In the genomic region with DNA sequence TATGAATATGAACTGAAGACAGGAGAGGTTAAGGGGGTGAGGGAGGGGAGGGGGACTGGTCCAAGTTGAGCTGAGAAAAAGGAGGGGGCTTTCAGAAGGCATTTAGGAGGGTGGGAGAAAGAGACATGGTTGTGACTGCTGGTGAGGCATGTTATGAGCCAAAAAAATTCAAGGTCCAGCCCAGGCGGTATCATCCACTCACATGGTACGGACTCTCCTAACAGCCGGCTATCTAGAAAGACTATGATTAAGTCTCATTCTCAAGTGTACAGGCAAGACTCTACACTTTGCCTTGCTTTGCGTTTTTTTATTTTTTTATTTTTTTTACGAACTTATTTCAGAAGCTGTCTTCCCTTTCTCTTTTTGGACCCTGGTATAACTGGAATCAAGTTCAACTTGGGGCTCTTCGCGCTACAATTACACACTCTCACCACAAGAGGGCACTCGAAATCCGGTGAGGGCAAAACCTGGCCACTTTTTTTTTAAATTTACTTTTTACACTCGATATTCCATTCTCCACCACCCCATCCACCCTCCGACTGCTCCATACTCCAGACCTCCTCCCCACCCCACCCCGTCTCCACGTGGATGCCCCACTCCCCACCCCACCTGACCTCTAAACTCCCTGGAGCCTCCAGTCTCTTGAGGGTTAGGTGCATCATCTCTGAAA, we compare ENCODE assay signal across 8 mouse cellular contexts.
DNase-seq lines count a peak whose midpoint lies in the region; ATAC-seq and TF ChIP-seq lines count a peak whose summit lies in the region.

No protein-coding gene starts in this region.

- H3K36me3 ChIP-seq in forebrain, postnatal 0 days (ENCODE audit: insufficient read depth): no peaks in the 10 kb centered on the region
- H3K36me3 ChIP-seq in liver, embryonic 14.5 days (replicated peaks; ENCODE audit: control insufficient read depth, insufficient read depth, low read depth): no peaks in the 10 kb centered on the region

- TF ChIP-seq CTCF in forebrain, postnatal 0 days (IDR thresholded peaks at IDR 0.05; ENCODE audit: low read depth): peak; percentile 71
- peak; percentile 66 for TF ChIP-seq CTCF in liver, embryonic 14.5 days (IDR thresholded peaks at IDR 0.05; ENCODE audit: low read depth)

- no peak for ATAC-seq in forebrain, postnatal 0 days
- ATAC-seq in liver, embryonic 14.5 days (ENCODE audit: insufficient read depth): no peak
- ATAC-seq in frontal cortex, adult (ENCODE audit: low TSS enrichment): no peak

- H3K4me2 ChIP-seq in forebrain, postnatal 0 days (ENCODE audit: low read depth): no peak overlapping the region
- no peak overlapping the region for H3K4me2 ChIP-seq in liver, embryonic 14.5 days (ENCODE audit: low read depth)

- H3K27ac ChIP-seq in forebrain, postnatal 0 days (ENCODE audit: low read depth, low read length): no peak overlapping the region
- no peak overlapping the region for H3K27ac ChIP-seq in liver, embryonic 14.5 days

- no peaks in the 10 kb centered on the region for H3K9me3 ChIP-seq in forebrain, postnatal 0 days (ENCODE audit: low read length)
- no peaks in the 10 kb centered on the region for H3K9me3 ChIP-seq in liver, embryonic 14.5 days (ENCODE audit: control insufficient read depth, low read length)

- H3K4me3 ChIP-seq in forebrain, postnatal 0 days (ENCODE audit: low read depth, low read length): no peak overlapping the region
- H3K4me3 ChIP-seq in liver, embryonic 14.5 days (ENCODE audit: insufficient read depth in 1 of 2, low read depth in 2 of 2, low read length in 2 of 2): no peak overlapping the region

- H3K4me1 ChIP-seq in forebrain, postnatal 0 days (ENCODE audit: insufficient read depth): 0 out of 2 replicates have a peak, but pooled peaks cover 5% of the 10 kb centered on the region
- H3K4me1 ChIP-seq in liver, embryonic 14.5 days (replicated peaks; ENCODE audit: control insufficient read depth in 2 of 2, insufficient read depth in 2 of 2, low read length in 1 of 2): no peaks in the 10 kb centered on the region

- H3K9ac ChIP-seq in forebrain, postnatal 0 days: no peak overlapping the region
- H3K9ac ChIP-seq in liver, embryonic 14.5 days (replicated peaks): no peak overlapping the region

- DNase-seq in kidney, adult 18-20 months: peak; percentile 33
- DNase-seq in kidney, adult 11 months: no peak
- peak; percentile 46 for DNase-seq in ES-CJ7 (ENCODE audit: low read depth, low spot score)
- peak; percentile 8 for DNase-seq in c-Kit-negative CD71-positive TER-119-positive erythroid progenitor cells, embryonic 14.5 days (ENCODE audit: low read depth, low spot score)
- peak; percentile 60 for DNase-seq in forebrain, postnatal 0 days
- peak in 2 of 3 experiments; percentile 2 to 7 for DNase-seq in liver, embryonic 14.5 days (ENCODE audit: low read depth in 3 of 3, low spot score in 3 of 3)
- DNase-seq in retina, postnatal 1 day: peak; percentile 60

- 30% methylated on average over 13 of the region's 13 CpGs for WGBS in forebrain, postnatal 0 days
- 25% methylated on average over 13 of the region's 13 CpGs for WGBS in liver, embryonic 14.5 days (ENCODE audit: insufficient replicate concordance)

- H3K27me3 ChIP-seq in forebrain, postnatal 0 days (ENCODE audit: insufficient read depth, low read length): no peaks in the 10 kb centered on the region
- no peaks in the 10 kb centered on the region for H3K27me3 ChIP-seq in liver, embryonic 14.5 days (ENCODE audit: control insufficient read depth, insufficient read depth, low read length)

- TF ChIP-seq EP300 in liver, embryonic 14.5 days (IDR thresholded peaks at IDR 0.05; ENCODE audit: low read depth): no peak
